Mouse (Mus musculus) intestine, embryonic 16.5 days (tissue): ENCODE measurements around the gene Dad1. TPM values are rescaled to one million over a fixed set of nuclear protein-coding genes. Genes with fewer than 3 reads are reported as not detected.

Experiments
- ATAC-seq: fragments of 200-750 bp; cut with Nextera tagmentation; 2 replicates; pipeline ENCODE4 v1.8.0; 2017; ENCODE audit warnings: moderate TSS enrichment, moderate library complexity
- H3K27ac ChIP-seq: fragments of 300-500 bp; sonication (generic); 2 replicates; pipeline ENCODE4 v1.5.1; 2014; ENCODE audit warnings: mild to moderate bottlenecking, low read length
- H3K27me3 ChIP-seq: fragments of 300-500 bp; sonication (generic); replicated peaks from 2 replicates; pipeline ENCODE4 v1.6.1; 2014; ENCODE audit warnings: low read length, control low read depth, mixed read lengths; ENCODE audit not compliant: control insufficient read depth, insufficient read depth
- H3K36me3 ChIP-seq: fragments of 300-500 bp; sonication (generic); 2 replicates; pipeline ENCODE4 v1.6.1; 2014; ENCODE audit warnings: low read length, control low read depth; ENCODE audit not compliant: control insufficient read depth, insufficient read depth
- H3K4me1 ChIP-seq: fragments of 300-500 bp; sonication (generic); 2 replicates; pipeline ENCODE4 v1.6.1; 2014; ENCODE audit warnings: low read length, control low read depth, mixed read lengths; ENCODE audit not compliant: control insufficient read depth, insufficient read depth
- H3K4me2 ChIP-seq: fragments of 300-500 bp; sonication (generic); 2 replicates; pipeline ENCODE4 v1.6.1; 2014; ENCODE audit warnings: low read depth, low read length, control low read depth
- H3K4me3 ChIP-seq: fragments of 300-500 bp; sonication (generic); 2 replicates; pipeline ENCODE4 v1.5.1; 2014; ENCODE audit warnings: mild to moderate bottlenecking, low read length
- H3K9ac ChIP-seq: fragments of 300-500 bp; sonication (generic); 2 replicates; pipeline ENCODE4 v1.6.1; 2014; ENCODE audit warnings: low read depth, low read length
- H3K9me3 ChIP-seq: fragments of 300-500 bp; sonication (generic); 2 replicates; pipeline ENCODE4 v1.6.1; 2016; ENCODE audit warnings: low read length, control low read depth; ENCODE audit not compliant: control insufficient read depth
- whole genome bisulfite sequencing: fragments of 180-500 bp; shearing (Covaris S2); extraction: QIAGEN DNeasy Blood & Tissue Kit; methylation state at CpG from one replicate; pipeline ENCODE4 v1.1.7; 2014; 5-methylcytosine and 5-hydroxymethylcytosine counted together
- polyA plus RNA-seq: library from polyadenylated mRNA; unstranded; fragments of >200 nt; fragmentation: Nextera tagmentation; extraction: Ambion mirVana; gene quantifications from 2 replicates; pipeline ENCODE4 v1.2.1, GENCODE M21; 2015

Dad1 gene
- 489 and 514 TPM in 2 replicates for polyA plus RNA-seq

- Histone ChIP-seq H3K4me3 (peak within 1 kb of the TSS; percentile 88), H3K4me2 (peak within 1 kb of the TSS; percentile 76), H3K9me3 (no peaks in the 10 kb centered on the region), H3K9ac (peak within 1 kb of the TSS; percentile 84), H3K4me1 (peaks cover 42% of the 10 kb centered on the region), H3K27me3 (no peaks in the 10 kb centered on the region), H3K36me3 (no peaks in the 10 kb centered on the region), H3K27ac (peak within 1 kb of the TSS; percentile 95)
- WGBS: under 1% methylated on average over 39 of the region's 39 CpGs
- peak; percentile 99 for ATAC-seq
These were observed at the start of gene Dad1, which contains the start of gene Abhd4 for GRCm38 (mm10) chr14:54253741-54254291. Dad1 (minus strand) TSS chr14:54254104. Abhd4 (plus strand) TSS chr14:54254188.

GRCm38 (mm10) chr14:54300676-54301075 lies 46.8 kb upstream of the Dad1 start:
- H3K9me3 ChIP-seq: no peaks in the 10 kb centered on the region
- no peak overlapping the region for H3K9ac ChIP-seq
- no peaks in the 10 kb centered on the region for H3K27me3 ChIP-seq
- H3K4me2 ChIP-seq: no peak overlapping the region
- no peak for ATAC-seq
- 92% methylated on average over 3 of the region's 3 CpGs for WGBS
- H3K27ac ChIP-seq: no peak overlapping the region
- no peak overlapping the region for H3K4me3 ChIP-seq
- H3K36me3 ChIP-seq: no peaks in the 10 kb centered on the region
- H3K4me1 ChIP-seq: no peaks in the 10 kb centered on the region

- ATAC-seq: no peak
- Histone ChIP-seq H3K27me3 (no peaks in the 10 kb centered on the region), H3K9me3 (no peaks in the 10 kb centered on the region), H3K36me3 (no peaks in the 10 kb centered on the region), H3K4me3 (no peak overlapping the region), H3K9ac (no peak overlapping the region), H3K4me2 (no peak overlapping the region), H3K4me1 (no peaks in the 10 kb centered on the region), H3K27ac (no peak overlapping the region)
- 81% methylated on average over 5 of the region's 5 CpGs for whole genome bisulfite sequencing
These were observed 46.2 kb upstream of the Dad1 start for GRCm38 (mm10) chr14:54300136-54300535.

- no peak within 1 kb of the TSS for H3K4me3 ChIP-seq
- no peak within 1 kb of the TSS for H3K9ac ChIP-seq
- no peak within 1 kb of the TSS for H3K27ac ChIP-seq
- 44% methylated on average over 1 of the region's 1 CpGs for WGBS
- no peak within 1 kb of the TSS for H3K4me2 ChIP-seq
- no peaks in the 10 kb centered on the region for H3K4me1 ChIP-seq
- H3K27me3 ChIP-seq: no peaks in the 10 kb centered on the region
- no peaks in the 10 kb centered on the region for H3K36me3 ChIP-seq
- no peaks in the 10 kb centered on the region for H3K9me3 ChIP-seq
- no peak for ATAC-seq
These were observed 30.9 kb upstream of the Dad1 start, which contains the start of gene Olfr49 for GRCm38 (mm10) chr14:54284839-54285238. Olfr49 (minus strand) TSS chr14:54284939.

GRCm38 (mm10) chr14:54276446-54276845 lies 22.5 kb upstream of the Dad1 start:
- 80% methylated on average over 2 of the region's 2 CpGs for WGBS
- H3K27me3 ChIP-seq: no peaks in the 10 kb centered on the region
- H3K4me3 ChIP-seq: no peak overlapping the region
- H3K36me3 ChIP-seq: no peaks in the 10 kb centered on the region
- H3K27ac ChIP-seq: no peak overlapping the region
- ATAC-seq: no peak
- no peak overlapping the region for H3K4me2 ChIP-seq
- no peaks in the 10 kb centered on the region for H3K9me3 ChIP-seq
- no peak overlapping the region for H3K9ac ChIP-seq
- H3K4me1 ChIP-seq: no peaks in the 10 kb centered on the region

GRCm38 (mm10) chr14:54272696-54273095 lies 18.8 kb upstream of the Dad1 start:
- Histone ChIP-seq H3K4me3 (no peak overlapping the region), H3K4me2 (no peak overlapping the region), H3K27ac (no peak overlapping the region), H3K9ac (no peak overlapping the region), H3K36me3 (no peaks in the 10 kb centered on the region), H3K27me3 (no peaks in the 10 kb centered on the region), H3K4me1 (no peaks in the 10 kb centered on the region), H3K9me3 (no peaks in the 10 kb centered on the region)
- no peak for ATAC-seq
- WGBS: 87% methylated on average over 3 of the region's 3 CpGs

- Histone ChIP-seq H3K4me2 (no peak overlapping the region), H3K27ac (no peak overlapping the region), H3K4me1 (no peaks in the 10 kb centered on the region), H3K27me3 (no peaks in the 10 kb centered on the region), H3K36me3 (no peaks in the 10 kb centered on the region), H3K9me3 (no peaks in the 10 kb centered on the region), H3K4me3 (no peak overlapping the region), H3K9ac (no peak overlapping the region)
- WGBS: 82% methylated on average over 3 of the region's 3 CpGs
- no peak for ATAC-seq
These were observed 18.2 kb upstream of the Dad1 start for GRCm38 (mm10) chr14:54271976-54272606.

- H3K9ac ChIP-seq: no peak overlapping the region
- H3K36me3 ChIP-seq: no peaks in the 10 kb centered on the region
- no peaks in the 10 kb centered on the region for H3K9me3 ChIP-seq
- no peak overlapping the region for H3K27ac ChIP-seq
- no peak for ATAC-seq
- no peak overlapping the region for H3K4me2 ChIP-seq
- no peaks in the 10 kb centered on the region for H3K27me3 ChIP-seq
- 85% methylated on average over 3 of the region's 3 CpGs for WGBS
- no peak overlapping the region for H3K4me3 ChIP-seq
- no peaks in the 10 kb centered on the region for H3K4me1 ChIP-seq
These were observed 16.5 kb upstream of the Dad1 start for GRCm38 (mm10) chr14:54270413-54270812.

GRCm38 (mm10) chr14:54269566-54269965 lies 15.7 kb upstream of the Dad1 start:
- Histone ChIP-seq H3K36me3 (no peaks in the 10 kb centered on the region), H3K27me3 (no peaks in the 10 kb centered on the region), H3K27ac (no peak overlapping the region), H3K4me2 (no peak overlapping the region), H3K4me3 (no peak overlapping the region), H3K9me3 (no peaks in the 10 kb centered on the region), H3K4me1 (no peaks in the 10 kb centered on the region), H3K9ac (no peak overlapping the region)
- 85% methylated on average over 3 of the region's 3 CpGs for WGBS
- ATAC-seq: no peak
